ENCODE assay signal across 15 mouse cellular contexts in genomic region chr11:25313879-25314278, GRCm38 (mm10).
DNase-seq lines count a peak whose midpoint lies in the region; ATAC-seq and TF ChIP-seq lines count a peak whose summit lies in the region.
"Had no signal": no experiment of that assay in that cellular context is flagged by ENCODE, and none has a peak within 500 bp of the region (broad histone marks: within the 10 kb centered on the region; RNA-seq: fewer than 3 reads in every experiment).

No protein-coding gene starts in this region.

- H3K27me3 ChIP-seq in heart, embryonic 12.5 days (replicated peaks), result no peaks in the 10 kb centered on the region
- H3K27me3 ChIP-seq in heart, adult 2 months (ENCODE audit: control insufficient read depth, insufficient read depth, low read length), result no peaks in the 10 kb centered on the region
- no peaks in the 10 kb centered on the region for H3K27me3 ChIP-seq in hindbrain, embryonic 12.5 days
- no peaks in the 10 kb centered on the region for H3K27me3 ChIP-seq in midbrain, embryonic 14.5 days (ENCODE audit: control insufficient read depth, insufficient read depth, low read length)
- H3K27me3 ChIP-seq: intestine, embryonic 15.5 days had no signal

- no peak overlapping the region for H3K9ac ChIP-seq in heart, embryonic 12.5 days
- H3K9ac ChIP-seq in heart, adult 2 months (ENCODE audit: low read depth, low read length), result no peak overlapping the region
- H3K9ac ChIP-seq in hindbrain, embryonic 12.5 days, result no peak overlapping the region
- no peak overlapping the region for H3K9ac ChIP-seq in midbrain, embryonic 14.5 days (replicated peaks; ENCODE audit: low read length)
- H3K9ac ChIP-seq: intestine, embryonic 15.5 days had no signal

- no peak for ATAC-seq in heart, embryonic 12.5 days (ENCODE audit: insufficient number of reproducible peaks, low FRiP score)
- ATAC-seq in hindbrain, embryonic 12.5 days (ENCODE audit: low FRiP score), result peak; percentile 64; the same call in 1 of the 2 replicates
- no peak; the same call in 1 of the 2 replicates for ATAC-seq in midbrain, embryonic 14.5 days (ENCODE audit: low FRiP score, low TSS enrichment)
- ATAC-seq: intestine, embryonic 15.5 days had no signal

- no peak overlapping the region for H3K27ac ChIP-seq in heart, embryonic 12.5 days (ENCODE audit: poor library complexity, severe bottlenecking)
- no peak overlapping the region for H3K27ac ChIP-seq in heart, adult 2 months
- peak overlapping the region; percentile 83; the same call in 1 of the 2 replicates for H3K27ac ChIP-seq in cortical plate, adult 2 months (ENCODE audit: insufficient read depth, low read length)
- no peak overlapping the region for H3K27ac ChIP-seq in hindbrain, embryonic 12.5 days
- peak overlapping the region; percentile 39; the same call in 1 of the 2 replicates for H3K27ac ChIP-seq in midbrain, embryonic 14.5 days (replicated peaks; ENCODE audit: low read depth, low read length)
- H3K27ac ChIP-seq: intestine, embryonic 15.5 days; macrophage had no signal

- TF ChIP-seq POLR2A in heart, adult 2 months (IDR thresholded peaks at IDR 0.05; ENCODE audit: insufficient read depth, low read depth, low read length), result no peak
- TF ChIP-seq POLR2A in cortical plate, adult 2 months (IDR thresholded peaks at IDR 0.05; ENCODE audit: extremely low read depth, insufficient read depth, low read length), result no peak

- TF ChIP-seq EP300 in heart, adult 2 months (IDR thresholded peaks at IDR 0.05; ENCODE audit: insufficient read depth, low read depth, low read length), result no peak

- peak overlapping the region; percentile 49 for H3K4me2 ChIP-seq in heart, embryonic 12.5 days
- H3K4me2 ChIP-seq in hindbrain, embryonic 12.5 days (replicated peaks), result no peak overlapping the region
- peak overlapping the region; percentile 3; the same call in 1 of the 2 replicates for H3K4me2 ChIP-seq in midbrain, embryonic 14.5 days (ENCODE audit: low read length)
- H3K4me2 ChIP-seq: intestine, embryonic 15.5 days had no signal

- no peaks in the 10 kb centered on the region for H3K9me3 ChIP-seq in heart, embryonic 12.5 days (replicated peaks)
- no peaks in the 10 kb centered on the region for H3K9me3 ChIP-seq in hindbrain, embryonic 12.5 days (replicated peaks)
- no peaks in the 10 kb centered on the region for H3K9me3 ChIP-seq in midbrain, embryonic 14.5 days (ENCODE audit: control insufficient read depth, low read length)
- H3K9me3 ChIP-seq: intestine, embryonic 15.5 days had no signal

- DNase-seq in heart, adult 2 months, result no peak
- DNase-seq in midbrain, embryonic 14.5 days, result peak; percentile 67
- no peak for DNase-seq in MN1 (ENCODE audit: low spot score)
- no peak for DNase-seq in adrenal gland, adult 18-20 months (ENCODE audit: low spot score in 2 of 2)
- DNase-seq in gastrocnemius, postnatal 14 days, result no peak
- DNase-seq: adrenal gland, postnatal 14 days; cerebellum, adult 11-12 months; gastrocnemius, postnatal 25 days; kidney, postnatal 4 days; liver had no signal

- H3K4me1 ChIP-seq in heart, embryonic 12.5 days (replicated peaks), result peaks cover 17% of the 10 kb centered on the region
- H3K4me1 ChIP-seq in heart, adult 2 months (ENCODE audit: control insufficient read depth, insufficient read depth, low read length), result no peaks in the 10 kb centered on the region
- peaks cover 2% of the 10 kb centered on the region; the same call in 1 of the 2 replicates for H3K4me1 ChIP-seq in cortical plate, adult 2 months (ENCODE audit: control insufficient read depth, insufficient read depth, low read length)
- H3K4me1 ChIP-seq in hindbrain, embryonic 12.5 days, result peaks cover 11% of the 10 kb centered on the region
- peaks cover 9% of the 10 kb centered on the region; the same call in 1 of the 2 replicates for H3K4me1 ChIP-seq in midbrain, embryonic 14.5 days (ENCODE audit: control insufficient read depth, insufficient read depth, low read length)
- H3K4me1 ChIP-seq: intestine, embryonic 15.5 days had no signal

- intact Hi-C loops in heart, adult 2 months (cut with DNase I), result no loop called here
- intact Hi-C loops in gastrocnemius, postnatal 14 days (cut with DNase I; ENCODE audit: low total_unique reads), result no loop called here

- H3K79me2 ChIP-seq in heart, adult 2 months (replicated peaks; ENCODE audit: control insufficient read depth, insufficient read depth, low read length), result no peaks in the 10 kb centered on the region

- WGBS in heart, embryonic 12.5 days, result 23% methylated on average over 8 of the region's 8 CpGs
- WGBS in heart, adult 2 months, result 17% methylated on average over 8 of the region's 8 CpGs
- WGBS in hindbrain, embryonic 12.5 days, result 22% methylated on average over 8 of the region's 8 CpGs
- WGBS in midbrain, embryonic 14.5 days, result 9% methylated on average over 8 of the region's 8 CpGs

- no peak for TF ChIP-seq CTCF in heart, adult 2 months (IDR thresholded peaks at IDR 0.05)
- no peak for TF ChIP-seq CTCF in cortical plate, adult 2 months (IDR thresholded peaks at IDR 0.05; ENCODE audit: extremely low read depth, insufficient read depth, low read length)

- H3K36me3 ChIP-seq in heart, embryonic 12.5 days, result no peaks in the 10 kb centered on the region
- no peaks in the 10 kb centered on the region for H3K36me3 ChIP-seq in heart, adult 2 months (ENCODE audit: control insufficient read depth, insufficient read depth, low read length)
- H3K36me3 ChIP-seq in hindbrain, embryonic 12.5 days, result no peaks in the 10 kb centered on the region
- no peaks in the 10 kb centered on the region for H3K36me3 ChIP-seq in midbrain, embryonic 14.5 days (ENCODE audit: control insufficient read depth, insufficient read depth, low read length)
- H3K36me3 ChIP-seq: intestine, embryonic 15.5 days had no signal

- H3K4me3 ChIP-seq in heart, embryonic 12.5 days, result no peak overlapping the region
- H3K4me3 ChIP-seq in heart, adult 2 months, result no peak overlapping the region
- H3K4me3 ChIP-seq in cortical plate, adult 2 months (ENCODE audit: insufficient read depth, low read length), result no peak overlapping the region
- H3K4me3 ChIP-seq in hindbrain, embryonic 12.5 days, result no peak overlapping the region
- no peak overlapping the region for H3K4me3 ChIP-seq in midbrain, embryonic 14.5 days (replicated peaks; ENCODE audit: low read depth, low read length)
- H3K4me3 ChIP-seq: intestine, embryonic 15.5 days had no signal

Comparison
In these comparisons a context has a peak if more than half of its experiments do, and no peak if none do; other contexts are left out.
1. H3K27ac ChIP-seq: peak in cortical plate, adult 2 months (single experiment) and midbrain, embryonic 14.5 days (single experiment); none in heart, embryonic 12.5 days (single experiment), heart, adult 2 months (single experiment) and hindbrain, embryonic 12.5 days (single experiment).